Mouse (Mus musculus): Measurements from ENCODE around the gene Sytl1.

DNA sequence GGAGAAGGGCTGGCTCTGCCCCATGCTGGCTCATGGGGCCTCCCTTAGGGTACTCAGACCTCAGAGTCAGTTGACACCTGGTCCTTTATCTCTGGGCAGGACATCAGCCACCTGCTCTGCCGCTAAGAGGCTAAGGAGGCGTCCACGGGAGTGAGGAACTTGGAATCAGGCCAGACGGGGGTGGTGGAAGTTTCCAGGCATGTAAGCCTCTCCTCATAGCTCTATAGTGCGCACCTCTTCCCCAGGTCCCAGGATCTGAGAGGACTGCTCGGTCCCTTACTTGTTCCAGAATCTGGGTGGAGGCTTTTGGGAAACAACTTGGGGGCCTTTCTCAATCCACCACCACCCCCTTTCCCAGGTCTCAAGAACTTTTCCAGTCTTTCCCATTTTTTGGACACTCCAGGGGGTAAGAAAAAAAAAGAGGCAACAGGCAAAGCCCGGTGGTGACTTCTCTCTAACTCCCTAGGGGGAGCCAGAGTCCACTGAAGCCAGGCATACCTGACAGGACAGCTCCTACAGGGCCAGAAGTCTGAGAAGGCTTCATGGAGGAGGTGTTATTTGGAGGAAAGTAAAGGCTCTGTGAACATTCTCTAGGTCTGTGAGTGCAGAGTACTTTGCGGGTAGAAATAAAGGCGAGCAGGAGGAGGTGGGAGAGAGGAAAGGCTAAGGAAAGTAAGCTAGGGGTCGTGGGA lies 29.5 kb downstream of the Sytl1 start:
- TF ChIP-seq CTCF (IDR thresholded peaks at IDR 0.05; ENCODE audit: borderline replicate concordance, control insufficient read depth, extremely low read depth, insufficient read depth, low read length, poor library complexity) (no peak), POLR2A (IDR thresholded peaks at IDR 0.05; ENCODE audit: control insufficient read depth, extremely low read depth, insufficient read depth, low read length, poor library complexity) (no peak)

Data from thymus, adult 2 months (tissue).